Mouse (Mus musculus) MEL (cell line): ENCODE data around the gene Cldn34c2.
"Not testable (repeated sequence)": the region's sequence is repeated elsewhere in the genome, so short reads cannot be mapped to it uniquely, and the experiment has no call there.

Source experiments
- CHD2 ChIP-seq: IDR thresholded peaks from 2 replicates; pipeline ENCODE4 v1.6.1; 2011; ENCODE audit warnings: low read length, improper control_type of control experiment
- CTCF ChIP-seq, 3 experiments: IDR thresholded peaks in 2 of 3; conservative IDR thresholded peaks in 1 of 3; 2 replicates each; pipeline ENCODE4 v1.5.1; 2011 to 2012; ENCODE audit warnings: low read length in 3 of 3, low read depth in 2 of 3, mild to moderate bottlenecking in 2 of 3, improper control_type of control experiment in 1 of 3, inconsistent platforms in 1 of 3, mixed read lengths in 1 of 3, moderate library complexity in 1 of 3; ENCODE audit not compliant: control insufficient read depth in 1 of 3, insufficient read depth in 1 of 3, poor library complexity in 1 of 3, severe bottlenecking in 1 of 3
- EP300 ChIP-seq, 2 experiments: IDR thresholded peaks; 2 replicates each; pipeline ENCODE4 v1.6.1; 2011; ENCODE audit warnings: improper control_type of control experiment in 2 of 2, low read length in 2 of 2, low read depth in 1 of 2, mild to moderate bottlenecking in 1 of 2
- ETS1 ChIP-seq: IDR thresholded peaks from 2 replicates; pipeline ENCODE4 v1.6.1; 2012; ENCODE audit warnings: low read depth, mild to moderate bottlenecking, inconsistent platforms, low read length, improper control_type of control experiment, moderate library complexity
- GABPA ChIP-seq: IDR thresholded peaks from 2 replicates; pipeline ENCODE4 v1.6.1; 2012; ENCODE audit warnings: low read depth, mild to moderate bottlenecking, inconsistent platforms, low read length, improper control_type of control experiment, moderate library complexity
- HCFC1 ChIP-seq: IDR thresholded peaks from 2 replicates; pipeline ENCODE4 v1.6.1; 2012; ENCODE audit warnings: low read depth, mild to moderate bottlenecking, inconsistent platforms, low read length, improper control_type of control experiment, moderate library complexity
- KAT2A ChIP-seq: conservative IDR thresholded peaks from 2 replicates; pipeline ENCODE4 v1.6.1; 2012; ENCODE audit warnings: low read depth, low read length, improper control_type of control experiment, inconsistent platforms
- MXI1 ChIP-seq: IDR thresholded peaks from 2 replicates; pipeline ENCODE4 v1.6.1; 2011; ENCODE audit warnings: mild to moderate bottlenecking, low read depth, low read length, improper control_type of control experiment
- POLR2A ChIP-seq, 2 experiments: IDR thresholded peaks; 2 replicates each; pipeline ENCODE4 v1.6.1; 2011 to 2012; ENCODE audit warnings: low read length in 2 of 2, mild to moderate bottlenecking in 2 of 2, control low read depth in 1 of 2, improper control_type of control experiment in 1 of 2, low read depth in 1 of 2, moderate library complexity in 1 of 2; ENCODE audit not compliant: control insufficient read depth in 1 of 2, insufficient read depth in 1 of 2, poor library complexity in 1 of 2
- SIN3A ChIP-seq: IDR thresholded peaks from 2 replicates; pipeline ENCODE4 v1.6.1; 2012; ENCODE audit warnings: low read length, improper control_type of control experiment, inconsistent platforms
- UBTF ChIP-seq: IDR thresholded peaks from 2 replicates; pipeline ENCODE4 v1.6.1; 2012; ENCODE audit warnings: low read depth, mild to moderate bottlenecking, inconsistent platforms, low read length, improper control_type of control experiment, moderate library complexity, borderline replicate concordance; ENCODE audit not compliant: insufficient read depth
- ZC3H11A ChIP-seq: IDR thresholded peaks from 2 replicates; pipeline ENCODE4 v1.6.1; 2012; ENCODE audit warnings: low read depth, mild to moderate bottlenecking, inconsistent platforms, low read length, improper control_type of control experiment

GRCm38 (mm10) chrX:123612158-123612828 is 30.8 kb downstream of the Cldn34c2 start:
- TF ChIP-seq KAT2A; POLR2A (IDR thresholded peaks at IDR 0.05; ENCODE audit: control insufficient read depth in 1 of 2, insufficient read depth in 1 of 2, low read depth in 1 of 2, low read length in 2 of 2, poor library complexity in 1 of 2); SIN3A; MXI1; EP300 (IDR thresholded peaks at IDR 0.05; ENCODE audit: low read depth in 1 of 2, low read length in 2 of 2); CTCF (IDR thresholded peaks at IDR 0.05 in 2 of 3, conservative IDR thresholded peaks at IDR 0.05 in 1 of 3; ENCODE audit: control insufficient read depth in 1 of 3, insufficient read depth in 1 of 3, low read depth in 2 of 3, low read length in 3 of 3, poor library complexity in 1 of 3, severe bottlenecking in 1 of 3); GABPA; ZC3H11A; CHD2; ETS1; UBTF; HCFC1: not testable (repeated sequence)
